Mouse (Mus musculus) embryonic stem cell, embryonic (primary cell): Measurements from ENCODE around the gene Sec63.

Experiments
- CTCF ChIA-PET, 4 experiments: fragments of 300-600 bp in 2 of 4; fragments of 350-600 bp in 2 of 4; sonication (Branson Sonifier 250); formaldehyde crosslinking; loops; one replicate each; lab custom pipeline; 2022; ENCODE audit warnings: inconsistent platforms in 2 of 4; lab: Charles Lee
- POLR2A ChIA-PET, 4 experiments: fragments of 300-600 bp in 2 of 4; fragments of 350-600 bp in 2 of 4; sonication (Branson Sonifier 250); formaldehyde crosslinking; loops; one replicate each; lab custom pipeline; 2022; ENCODE audit warnings: antibody characterized with exemption in 4 of 4, inconsistent platforms in 1 of 4; lab: Charles Lee

Gene Sec63

DNA sequence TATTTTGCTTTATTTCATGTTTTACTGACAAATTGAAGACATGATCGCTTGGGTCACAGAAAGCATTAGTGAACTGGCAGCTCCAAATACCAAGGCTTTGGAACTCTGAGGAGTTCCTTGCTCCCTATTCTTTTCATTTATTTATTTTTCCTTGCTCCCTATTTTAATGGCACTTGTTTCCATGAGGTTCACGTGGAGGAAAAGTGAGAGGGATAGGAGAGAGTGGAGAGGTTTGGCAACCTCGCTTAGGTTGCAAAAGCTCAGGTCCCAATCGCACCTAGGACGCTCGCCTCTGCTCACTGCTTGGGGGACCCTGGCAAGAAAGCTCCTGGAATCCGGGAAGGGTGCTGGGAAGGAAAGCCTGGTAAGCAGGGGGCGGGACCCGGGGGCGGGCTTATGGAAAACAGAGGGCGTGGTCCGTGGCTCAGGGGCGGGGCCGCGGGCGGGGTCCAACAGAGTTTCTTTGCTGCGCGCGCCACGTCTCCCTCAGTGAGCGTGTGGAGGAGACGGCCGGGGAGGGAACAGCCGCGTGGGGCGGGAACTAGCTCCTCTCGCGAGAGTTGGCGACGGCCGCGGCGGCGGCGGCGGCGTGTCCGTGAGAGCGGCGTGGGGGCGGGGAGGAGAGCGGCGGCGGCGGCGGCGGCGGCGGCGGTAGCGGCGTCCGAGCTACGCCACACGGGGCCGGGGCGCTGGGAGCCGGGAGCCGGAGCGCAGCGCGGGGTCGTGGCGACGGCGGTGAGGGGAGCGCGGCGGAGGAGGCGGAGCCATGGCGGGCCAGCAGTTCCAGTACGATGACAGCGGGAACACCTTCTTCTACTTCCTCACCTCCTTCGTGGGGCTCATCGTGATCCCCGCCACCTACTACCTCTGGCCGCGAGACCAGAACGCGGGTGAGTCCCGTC lies at the start of gene Sec63:
Gene Sec63 (plus strand): TSS at position 498 of the 902 bp plus-strand sequence.
- POLR2A ChIA-PET = interaction anchor here in 3 of 4 experiments (0.7 to 3.2 kb wide), 49 partner anchors 9 to 1241 kb away, joined by 3 to 25 read pairs (median 4); partner anchors contain the start of genes Afg1l (in 2 of the 3), Pdss2 (in 1 of the 3) and Snx3 (in 1 of the 3)
- CTCF ChIA-PET = interaction anchor here (0.6 to 1.4 kb wide), 9 partner anchors 51 to 743 kb away, joined by 3 to 5 read pairs (median 4); no protein-coding TSS in a partner anchor

DNA sequence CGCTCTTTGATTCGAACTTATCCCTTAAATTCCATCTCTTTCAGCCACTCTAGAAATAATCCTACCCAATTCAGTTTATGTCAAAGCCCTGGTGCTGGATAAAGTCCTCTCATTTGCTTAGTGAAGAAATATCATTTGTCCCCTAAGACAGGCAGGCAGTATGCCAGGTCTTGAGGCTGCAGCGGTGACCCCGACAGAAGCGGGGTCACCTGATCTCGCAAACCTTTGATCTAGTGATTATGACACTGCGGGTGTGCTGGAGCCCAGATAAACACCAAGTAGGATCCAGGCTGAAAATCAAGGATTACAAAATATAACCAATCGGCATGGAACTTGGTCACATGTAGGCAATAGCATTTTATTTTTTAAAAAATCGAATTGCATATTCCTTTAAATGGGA lies 46.6 kb upstream of the Sec63 start:
- ChIA-PET CTCF (interaction anchor here in 2 of 4 experiments (0.6 to 1.9 kb wide), 3 partner anchors 18 to 45 kb away, joined by 3 to 7 read pairs (median 6); no protein-coding TSS in a partner anchor), POLR2A (interaction anchor here in 1 of 4 experiments (1.3 to 1.9 kb wide), 3 partner anchors 13 to 24 kb away, joined by 4 to 8 read pairs (median 5); no protein-coding TSS in a partner anchor)

DNA sequence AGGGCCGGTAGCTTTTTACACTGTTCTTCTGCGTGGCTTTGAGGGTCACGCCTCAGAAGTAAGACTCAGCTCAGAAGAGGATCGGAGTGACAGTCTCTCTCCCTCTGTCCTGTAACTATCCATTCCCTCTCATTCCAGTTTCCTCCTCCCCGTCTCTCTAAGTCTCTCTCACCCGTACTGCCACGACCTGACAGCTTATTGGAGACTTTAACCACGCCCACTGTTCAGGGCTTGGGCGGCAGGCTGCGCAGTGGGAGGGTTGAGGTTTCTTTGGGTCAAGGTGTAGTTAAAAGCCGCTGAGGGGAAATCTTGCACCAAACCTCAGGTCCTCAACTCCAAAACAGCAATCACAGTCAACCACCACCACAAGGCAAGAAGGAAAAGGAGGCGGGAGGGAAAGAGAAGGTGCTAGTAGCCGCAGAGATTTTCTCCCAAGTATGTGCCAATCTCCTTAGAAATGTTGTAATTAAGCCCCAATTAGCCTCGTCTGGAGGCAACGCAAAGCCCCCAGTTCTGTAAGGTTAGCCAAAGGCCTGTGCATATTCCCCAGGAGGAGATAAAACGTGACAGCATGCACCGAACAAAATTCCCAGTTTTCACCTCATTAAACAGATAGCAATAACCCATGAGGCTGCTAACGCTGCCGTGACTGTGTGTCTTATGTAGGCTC lies 45.8 kb upstream of the Sec63 start:
- CTCF ChIA-PET = interaction anchor here in 2 of 4 experiments (0.6 to 1.9 kb wide), 4 partner anchors 18 to 737 kb away, joined by 3 to 7 read pairs (median 4); no protein-coding TSS in a partner anchor
- POLR2A ChIA-PET = interaction anchor here in 1 of 4 experiments (1.3 to 1.9 kb wide), 3 partner anchors 13 to 25 kb away, joined by 4 to 8 read pairs (median 5); no protein-coding TSS in a partner anchor

DNA sequence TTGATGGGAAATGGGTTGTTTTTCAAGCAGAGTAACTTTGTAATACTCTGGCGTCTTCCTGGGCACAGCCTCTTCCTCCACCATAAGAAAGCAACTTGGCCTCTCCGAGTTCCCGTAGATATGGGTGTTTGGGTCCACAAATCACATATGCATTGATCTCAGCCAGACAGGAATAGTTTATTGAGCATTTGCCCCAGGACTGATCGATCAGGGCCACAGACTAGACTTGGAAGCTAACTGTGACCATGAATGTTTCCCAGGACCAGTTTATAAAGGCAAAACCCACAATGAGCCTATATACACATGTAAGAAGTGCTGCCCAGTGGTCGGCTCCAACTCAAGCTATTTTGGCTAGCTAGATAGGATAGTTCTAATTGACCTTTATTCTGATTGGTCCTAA lies 39.2 kb upstream of the Sec63 start:
- POLR2A ChIA-PET = no interaction called here
- CTCF ChIA-PET = interaction anchor here in 2 of 4 experiments (0.5 to 0.8 kb wide), 2 partner anchors 38 to 50 kb away, joined by 3 to 4 read pairs; no protein-coding TSS in a partner anchor

DNA sequence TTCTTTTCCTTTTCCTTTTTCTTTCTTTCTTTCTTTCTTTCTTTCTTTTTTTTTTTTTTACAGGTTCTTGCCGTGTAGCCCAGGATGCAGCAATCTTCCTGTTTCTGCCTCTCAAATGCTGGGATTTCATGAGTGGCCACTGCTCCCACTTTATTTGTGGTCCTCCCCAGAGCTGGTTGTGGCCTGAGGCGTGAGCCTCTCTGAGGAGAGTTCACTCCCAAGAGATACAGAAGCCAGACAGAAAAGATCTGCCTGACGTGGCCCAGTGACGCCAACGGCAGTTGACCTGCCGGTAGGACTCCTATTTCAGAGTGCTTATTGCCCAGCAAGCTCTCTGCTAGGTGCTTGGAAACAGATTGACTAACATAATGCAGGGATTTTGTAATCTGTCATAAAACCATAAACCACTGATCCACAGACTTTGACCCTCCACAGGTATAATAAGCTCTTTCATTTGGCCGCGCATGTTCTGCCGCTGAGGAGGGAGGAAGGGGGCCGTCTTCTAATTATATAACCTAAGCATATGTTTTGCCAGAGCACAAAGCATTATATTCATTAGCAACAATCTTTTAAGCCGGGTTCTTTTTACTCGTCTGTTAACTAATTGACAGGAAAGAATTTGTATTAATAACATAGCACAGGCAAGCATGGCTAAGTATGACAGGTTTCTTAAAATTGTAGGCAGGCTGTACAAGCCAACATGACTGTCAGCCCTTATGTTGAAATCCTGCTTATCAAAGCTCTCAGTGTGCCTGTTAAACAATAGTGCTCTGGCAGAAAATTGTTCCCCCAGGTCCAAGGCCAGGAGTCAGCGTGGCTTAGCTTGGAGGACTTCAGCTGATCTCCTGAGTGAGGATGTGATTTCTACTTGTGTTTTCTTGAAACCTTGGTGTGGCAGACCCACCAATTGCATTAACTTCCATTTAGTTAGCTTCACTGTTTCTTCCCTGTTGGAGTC lies 37.7 kb upstream of the Sec63 start:
- POLR2A ChIA-PET = no interaction called here
- CTCF ChIA-PET = no interaction called here

DNA sequence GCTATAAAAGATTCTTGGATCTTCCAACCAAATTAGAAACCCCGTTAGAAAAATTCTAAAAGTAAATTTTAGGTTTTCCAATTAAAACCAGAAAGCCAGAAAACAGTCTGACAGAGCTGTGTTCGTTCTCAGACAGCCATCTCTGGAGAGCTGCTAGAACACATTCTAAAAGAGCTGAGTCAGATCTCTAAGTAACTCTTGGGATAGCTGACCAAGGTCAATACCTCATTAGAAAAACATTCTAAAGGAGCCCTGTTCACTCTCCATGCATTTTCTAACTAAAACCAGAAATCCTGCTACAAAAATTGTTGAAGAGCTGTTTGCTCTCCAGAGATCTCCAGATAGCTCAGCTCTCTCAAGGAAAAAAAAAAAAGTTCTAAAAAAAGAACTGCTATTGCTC lies 31.7 kb upstream of the Sec63 start:
- POLR2A ChIA-PET = interaction anchor here in 2 of 4 experiments (0.8 to 2.3 kb wide), 4 partner anchors 10 to 51 kb away, joined by 3 to 6 read pairs (median 4); no protein-coding TSS in a partner anchor

DNA sequence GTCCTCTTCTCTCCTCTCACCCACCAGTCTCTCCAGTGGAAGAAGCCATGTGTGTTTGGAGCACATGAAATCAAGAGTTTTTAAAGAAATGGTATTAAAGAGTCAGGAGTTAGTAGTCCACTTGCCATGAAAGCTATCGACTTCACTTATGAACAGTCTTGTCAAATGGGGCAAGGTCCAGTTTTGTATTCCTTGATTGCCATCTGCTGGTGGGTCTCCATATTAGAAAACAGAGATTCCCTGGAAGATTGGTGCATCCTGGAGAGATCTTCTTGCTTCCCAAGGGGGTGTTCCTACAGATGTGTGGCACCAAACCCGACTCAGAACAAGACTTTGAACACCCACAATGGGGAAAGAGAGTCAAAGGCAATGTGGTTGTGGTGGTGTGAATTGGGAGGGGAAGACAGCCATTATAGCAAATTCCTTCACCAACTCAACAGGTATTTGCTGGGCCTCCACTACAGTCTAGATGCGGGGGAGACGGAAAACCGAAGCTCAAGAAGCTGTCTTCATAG lies 26.7 kb upstream of the Sec63 start:
- POLR2A ChIA-PET = interaction anchor here in 2 of 4 experiments (0.6 kb wide), 2 partner anchors 52 to 99 kb away, joined by 3 to 4 read pairs; no protein-coding TSS in a partner anchor
- CTCF ChIA-PET = interaction anchor here (0.6 to 2.9 kb wide), 10 partner anchors 23 to 438 kb away, joined by 3 to 10 read pairs (median 4); no protein-coding TSS in a partner anchor

More for the DNA sequence above, 31.7 kb upstream of the Sec63 start:
- CTCF ChIA-PET = interaction anchor here in 2 of 4 experiments (0.6 to 1.5 kb wide), 3 partner anchors 32 to 219 kb away, joined by 3 to 5 read pairs (median 3); no protein-coding TSS in a partner anchor

DNA sequence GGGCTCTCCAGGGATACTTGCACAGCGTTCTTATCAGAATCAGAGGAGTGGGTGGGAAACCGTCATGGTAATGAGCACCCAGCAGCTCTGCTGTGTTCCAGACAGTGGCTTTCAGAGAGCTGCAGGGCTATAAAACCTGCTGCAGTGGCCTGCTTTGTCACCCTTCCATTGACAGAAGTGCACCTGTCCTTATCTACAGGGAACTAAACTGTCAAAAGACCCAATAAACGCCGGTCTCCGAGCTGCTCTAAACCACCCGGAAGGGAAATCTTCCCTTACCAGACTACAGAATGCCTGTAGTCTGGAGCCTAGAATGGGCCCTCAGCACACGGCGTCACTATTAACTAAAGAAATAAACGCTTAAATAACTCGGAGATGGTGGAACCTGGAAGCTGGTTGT lies 9.5 kb upstream of the Sec63 start:
- POLR2A ChIA-PET = interaction anchor here in 2 of 4 experiments (1.7 to 2.0 kb wide), 3 partner anchors 9 to 23 kb away, joined by 5 to 6 read pairs (median 6); partner anchors contain the start of gene Sec63 (in 2 of the 2)

DNA sequence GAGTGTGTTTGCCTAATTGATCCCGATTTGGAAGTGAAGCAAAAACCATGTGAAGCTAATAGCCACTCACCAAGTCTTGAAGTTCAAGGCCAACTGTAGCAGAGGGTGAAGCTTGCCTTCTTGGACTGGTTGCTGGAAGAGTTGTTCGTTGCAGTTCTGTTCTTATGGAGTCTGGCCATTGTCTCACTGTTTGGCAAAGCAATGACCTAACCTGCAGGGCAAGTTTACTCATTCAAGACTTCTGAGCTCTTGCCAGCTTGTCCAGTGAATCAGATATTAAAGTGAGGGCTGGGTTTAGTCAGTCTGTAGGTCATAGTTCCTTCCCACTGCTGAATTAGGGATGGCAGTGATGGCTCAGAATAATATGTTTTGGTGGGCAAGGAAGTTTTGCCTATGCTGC lies 7.0 kb upstream of the Sec63 start:
- CTCF ChIA-PET = interaction anchor here in 1 of 4 experiments (0.6 kb wide), 1 partner anchor 1481 kb away, joined by 5 read pairs; no protein-coding TSS in a partner anchor

More for the DNA sequence above, 9.5 kb upstream of the Sec63 start:
- CTCF ChIA-PET = interaction anchor here in 1 of 4 experiments (0.7 to 1.3 kb wide), 2 partner anchors 55 to 81 kb away, joined by 3 read pairs; no protein-coding TSS in a partner anchor

DNA sequence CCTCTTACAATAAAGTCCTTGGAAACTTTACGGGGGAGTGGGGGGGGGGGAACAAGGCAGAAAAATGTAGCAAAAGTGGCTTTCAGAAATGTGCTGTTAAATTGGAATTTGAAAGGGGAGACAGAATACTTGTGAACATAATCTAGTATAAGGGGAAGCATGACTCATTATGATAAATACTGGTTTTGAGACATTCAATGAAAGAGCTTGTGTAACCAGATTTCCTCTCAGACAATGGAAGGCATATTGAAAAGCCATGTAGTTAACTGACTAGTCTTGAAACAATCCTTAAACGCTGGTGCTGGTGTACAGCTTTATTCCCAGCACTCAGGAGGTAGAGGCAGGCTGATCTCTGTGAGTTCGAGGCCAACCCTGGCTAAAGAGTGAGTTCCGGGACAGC lies 1.6 kb upstream of the Sec63 start:
- POLR2A ChIA-PET = interaction anchor here in 2 of 4 experiments (0.7 to 3.2 kb wide), 4 partner anchors 11 to 256 kb away, joined by 3 to 25 read pairs (median 4); no protein-coding TSS in a partner anchor

More for the DNA sequence above, 7.0 kb upstream of the Sec63 start:
- POLR2A ChIA-PET = no interaction called here

DNA sequence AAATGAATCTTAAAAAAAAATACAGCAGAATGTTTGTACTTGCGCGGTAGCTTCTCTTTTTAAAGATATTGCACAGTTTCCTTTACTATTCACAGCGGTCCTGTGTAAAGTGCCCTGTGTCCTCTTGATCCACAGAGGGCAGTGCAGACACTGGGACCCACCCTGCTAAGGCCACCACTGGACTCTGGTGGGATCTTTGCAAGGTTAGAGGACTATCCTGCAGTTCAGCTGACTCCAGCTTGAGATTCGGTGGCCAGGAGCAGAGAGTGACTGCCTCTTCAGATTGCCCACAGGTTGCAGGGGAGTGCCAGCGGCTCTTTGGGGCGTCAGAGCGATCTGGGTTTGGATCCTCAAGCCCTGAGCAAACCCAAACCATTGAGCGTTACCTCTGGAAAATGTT lies 967 bp upstream of the Sec63 start:
- ChIA-PET CTCF (interaction anchor here in 3 of 4 experiments (0.5 to 1.4 kb wide), 3 partner anchors 39 to 744 kb away, joined by 3 to 5 read pairs (median 4); no protein-coding TSS in a partner anchor), POLR2A (interaction anchor here in 3 of 4 experiments (0.7 to 3.2 kb wide), 10 partner anchors 8 to 282 kb away, joined by 3 to 25 read pairs (median 5); partner anchors contain the start of gene Afg1l (in 1 of the 3))

More for the DNA sequence above, 1.6 kb upstream of the Sec63 start:
- CTCF ChIA-PET = interaction anchor here in 2 of 4 experiments (0.5 to 0.7 kb wide), 2 partner anchors 38 to 45 kb away, joined by 3 read pairs; no protein-coding TSS in a partner anchor

DNA sequence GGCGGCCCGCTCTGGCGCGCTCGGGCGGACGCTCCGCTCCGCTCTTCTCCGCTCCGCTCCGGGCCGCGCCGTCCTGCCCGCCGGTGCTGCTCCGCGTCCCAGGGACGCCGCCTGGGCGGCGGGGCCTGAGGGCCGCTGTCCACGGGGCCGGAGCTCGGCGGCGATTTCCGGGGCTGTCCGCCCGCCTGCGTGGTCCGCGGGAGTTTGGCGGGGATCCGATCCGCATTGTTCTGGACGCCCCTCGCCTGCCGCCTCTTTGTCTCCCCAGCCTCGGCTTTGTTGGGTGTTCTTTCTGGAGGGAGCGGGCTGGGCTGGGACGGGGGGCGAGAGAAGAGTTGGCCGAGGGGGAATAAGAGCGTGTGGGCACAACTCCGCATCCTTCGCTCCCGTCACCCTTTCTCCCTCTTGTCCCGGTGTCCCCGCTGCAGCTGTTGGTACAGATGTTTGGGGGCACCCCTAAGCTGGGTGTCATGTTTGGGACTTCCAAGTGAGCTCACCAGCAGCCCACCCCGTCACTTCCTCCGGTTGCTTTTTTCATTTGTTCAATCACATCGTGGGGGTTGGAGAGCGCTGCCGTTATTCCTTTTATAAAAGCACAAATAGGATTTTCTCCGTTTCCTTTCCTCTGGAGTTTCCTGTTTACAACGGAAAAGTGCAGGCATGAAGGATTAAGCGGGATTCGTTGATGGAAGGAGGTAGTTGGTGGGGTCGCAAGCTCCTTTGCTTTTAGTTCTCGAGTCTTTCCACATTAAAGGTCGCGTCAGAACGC lies 789 bp downstream of the Sec63 start:
- CTCF ChIA-PET = interaction anchor here in 3 of 4 experiments (1.0 to 1.4 kb wide), 3 partner anchors 52 to 118 kb away, joined by 3 to 5 read pairs (median 3); no protein-coding TSS in a partner anchor
- POLR2A ChIA-PET = interaction anchor here (0.5 to 3.2 kb wide), 39 partner anchors 10 to 1242 kb away, joined by 3 to 25 read pairs (median 4); partner anchors contain the start of genes Afg1l (in 1 of the 4), Pdss2 (in 1 of the 4) and Snx3 (in 1 of the 4)

DNA sequence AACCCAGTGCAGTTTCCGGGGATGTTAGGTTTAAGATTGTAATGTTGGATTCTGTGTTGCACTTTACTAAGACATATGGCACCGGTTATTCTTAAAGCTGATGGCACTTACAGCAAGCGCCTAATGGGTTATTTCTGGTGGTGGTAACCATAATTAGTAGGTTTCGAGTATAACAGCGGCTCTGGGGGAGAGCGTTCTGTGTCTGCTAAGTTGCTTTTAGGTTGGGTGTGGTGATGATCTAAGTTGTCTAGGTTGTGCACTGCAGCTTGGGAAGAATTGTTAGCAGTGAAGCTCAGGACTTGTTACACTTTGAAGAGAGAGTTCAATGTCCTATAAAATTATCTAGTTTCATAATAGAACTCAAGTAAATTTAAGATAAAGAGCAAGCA lies 1.4 kb downstream of the Sec63 start:
- ChIA-PET CTCF (no interaction called here), POLR2A (interaction anchor here in 3 of 4 experiments (0.6 to 3.2 kb wide), 12 partner anchors 9 to 970 kb away, joined by 3 to 25 read pairs (median 4); partner anchors contain the start of genes Pdss2 (in 1 of the 3) and Snx3 (in 1 of the 3))

DNA sequence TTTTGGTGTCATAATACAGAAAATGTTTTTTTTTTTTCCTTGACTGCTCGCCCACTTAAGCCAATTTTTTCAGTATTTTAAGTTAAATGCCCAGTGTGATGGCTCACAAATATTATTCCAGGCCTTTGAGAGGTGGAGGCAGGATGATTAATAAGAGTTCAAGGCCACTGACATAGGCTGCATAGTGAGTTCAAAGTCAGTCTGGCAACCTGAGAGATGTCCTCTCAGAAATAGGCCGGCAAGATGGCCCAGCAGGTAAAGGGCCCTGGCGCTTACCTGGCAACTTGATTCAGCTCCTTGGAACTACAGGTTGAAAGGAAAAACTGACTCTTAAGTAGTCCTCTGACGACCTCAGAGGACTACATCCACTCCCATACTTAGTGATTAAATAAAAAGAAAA lies 1.9 kb downstream of the Sec63 start:
- ChIA-PET CTCF (no interaction called here), POLR2A (interaction anchor here in 3 of 4 experiments (0.7 to 2.7 kb wide), 5 partner anchors 9 to 971 kb away, joined by 3 to 14 read pairs (median 3); no protein-coding TSS in a partner anchor)

DNA sequence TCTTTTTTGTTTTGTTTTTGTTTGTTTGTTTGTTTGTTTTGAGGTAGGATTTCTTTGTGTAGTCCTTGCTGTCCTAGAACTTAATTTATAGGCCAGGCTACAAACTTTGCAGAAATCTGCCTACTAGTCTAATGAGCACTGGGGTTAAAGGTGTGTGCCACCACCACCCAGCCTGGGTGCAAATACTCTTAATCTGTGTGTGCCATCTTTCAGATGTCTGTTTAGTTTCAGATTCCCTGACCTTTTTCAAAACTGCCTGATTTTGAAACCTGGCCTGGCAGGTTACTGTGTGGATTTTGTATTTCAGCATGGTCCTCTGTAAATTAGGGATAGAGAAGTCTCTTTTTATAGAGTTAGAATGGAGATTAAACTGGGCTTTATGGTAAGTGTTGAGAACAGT lies 4.0 kb downstream of the Sec63 start:
- ChIA-PET CTCF (no interaction called here), POLR2A (interaction anchor here in 1 of 4 experiments (2.0 kb wide), 1 partner anchor 11 kb away, joined by 9 read pairs; no protein-coding TSS in a partner anchor)
